Mouse (Mus musculus): ENCODE results near the gene Ssc5d. TPM values are rescaled to one million over a fixed set of nuclear protein-coding genes. Genes with fewer than 3 reads are reported as not detected.

The Ssc5d gene
- polyA plus RNA-seq, 1 experiment: 29.8 TPM

GRCm38 (mm10) chr7:4924891-4925301 is 689 bp upstream of the Ssc5d start:
- Histone ChIP-seq H3K27ac (ENCODE audit: insufficient read depth, low read length) (peak overlapping the region; percentile 97), H3K4me1 (ENCODE audit: control insufficient read depth, insufficient read depth, low read length) (peaks cover 18% of the 10 kb centered on the region; the same call in 1 of the 2 replicates), H3K4me3 (ENCODE audit: insufficient read depth, low read length) (no peak overlapping the region)
- TF ChIP-seq POLR2A (IDR thresholded peaks at IDR 0.05; ENCODE audit: low read depth, low read length): peak; percentile 66
- TF ChIP-seq CTCF (IDR thresholded peaks at IDR 0.05; ENCODE audit: borderline replicate concordance, insufficient read depth, low read length): no peak

DNA sequence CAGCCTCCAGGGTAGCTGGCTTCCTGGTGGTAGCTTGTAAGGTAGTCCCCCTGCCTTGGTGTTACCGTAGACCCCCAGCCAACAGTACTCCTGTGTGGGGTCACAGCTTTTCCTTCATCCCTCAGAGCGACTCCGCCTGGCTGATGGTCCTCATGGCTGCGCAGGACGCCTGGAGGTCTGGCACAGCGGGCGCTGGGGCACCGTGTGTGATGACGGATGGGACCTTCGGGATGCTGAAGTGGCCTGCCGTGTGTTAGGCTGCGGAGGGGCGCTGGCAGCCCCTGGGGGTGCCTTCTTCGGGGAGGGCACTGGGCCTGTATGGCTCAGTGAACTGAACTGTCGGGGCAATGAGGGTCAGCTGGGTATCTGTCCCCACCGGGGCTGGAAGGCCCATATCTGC is 1.3 kb downstream of the Ssc5d start:
- peaks cover 18% of the 10 kb centered on the region; the same call in 1 of the 2 replicates for H3K4me1 ChIP-seq (ENCODE audit: control insufficient read depth, insufficient read depth, low read length)
- H3K4me3 ChIP-seq (ENCODE audit: insufficient read depth, low read length): no peak overlapping the region
- no peak overlapping the region for H3K27ac ChIP-seq (ENCODE audit: insufficient read depth, low read length)
- TF ChIP-seq POLR2A (IDR thresholded peaks at IDR 0.05; ENCODE audit: low read depth, low read length) (no peak), CTCF (IDR thresholded peaks at IDR 0.05; ENCODE audit: borderline replicate concordance, insufficient read depth, low read length) (no peak)

GRCm38 (mm10) chr7:4927711-4928110 is 2.1 kb downstream of the Ssc5d start:
- Histone ChIP-seq H3K27ac (ENCODE audit: insufficient read depth, low read length) (no peak overlapping the region), H3K4me3 (ENCODE audit: insufficient read depth, low read length) (no peak overlapping the region), H3K4me1 (ENCODE audit: control insufficient read depth, insufficient read depth, low read length) (peaks cover 18% of the 10 kb centered on the region; the same call in 1 of the 2 replicates)
- TF ChIP-seq POLR2A (IDR thresholded peaks at IDR 0.05; ENCODE audit: low read depth, low read length) (no peak), CTCF (IDR thresholded peaks at IDR 0.05; ENCODE audit: borderline replicate concordance, insufficient read depth, low read length) (no peak)

DNA sequence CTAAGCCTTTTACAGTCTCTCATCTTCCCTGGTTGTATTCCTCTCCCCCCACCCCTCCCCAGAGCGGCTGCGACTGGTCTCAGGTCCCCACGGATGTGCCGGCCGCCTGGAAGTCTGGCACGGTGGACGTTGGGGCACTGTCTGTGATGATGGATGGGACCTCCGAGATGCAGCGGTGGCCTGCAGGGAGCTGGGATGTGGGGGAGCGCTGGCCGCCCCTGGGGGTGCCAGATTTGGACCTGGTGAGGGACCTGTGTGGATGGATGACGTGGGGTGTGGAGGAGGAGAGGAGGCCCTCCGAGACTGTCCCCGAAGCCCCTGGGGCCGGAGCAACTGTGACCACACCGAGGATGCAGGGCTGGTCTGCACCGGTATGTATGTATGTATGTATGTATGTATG is 2.7 kb downstream of the Ssc5d start:
- Histone ChIP-seq H3K4me3 (ENCODE audit: insufficient read depth, low read length) (no peak overlapping the region), H3K27ac (ENCODE audit: insufficient read depth, low read length) (no peak overlapping the region), H3K4me1 (ENCODE audit: control insufficient read depth, insufficient read depth, low read length) (peaks cover 14% of the 10 kb centered on the region; the same call in 1 of the 2 replicates)
- TF ChIP-seq POLR2A (IDR thresholded peaks at IDR 0.05; ENCODE audit: low read depth, low read length): no peak
- TF ChIP-seq CTCF (IDR thresholded peaks at IDR 0.05; ENCODE audit: borderline replicate concordance, insufficient read depth, low read length): no peak

GRCm38 (mm10) chr7:4933103-4933502 is 7.5 kb downstream of the Ssc5d start:
- TF ChIP-seq CTCF (IDR thresholded peaks at IDR 0.05; ENCODE audit: borderline replicate concordance, insufficient read depth, low read length) (no peak), POLR2A (IDR thresholded peaks at IDR 0.05; ENCODE audit: low read depth, low read length) (no peak)
- Histone ChIP-seq H3K27ac (ENCODE audit: insufficient read depth, low read length) (no peak overlapping the region), H3K4me3 (ENCODE audit: insufficient read depth, low read length) (no peak overlapping the region), H3K4me1 (ENCODE audit: control insufficient read depth, insufficient read depth, low read length) (no peaks in the 10 kb centered on the region)

DNA sequence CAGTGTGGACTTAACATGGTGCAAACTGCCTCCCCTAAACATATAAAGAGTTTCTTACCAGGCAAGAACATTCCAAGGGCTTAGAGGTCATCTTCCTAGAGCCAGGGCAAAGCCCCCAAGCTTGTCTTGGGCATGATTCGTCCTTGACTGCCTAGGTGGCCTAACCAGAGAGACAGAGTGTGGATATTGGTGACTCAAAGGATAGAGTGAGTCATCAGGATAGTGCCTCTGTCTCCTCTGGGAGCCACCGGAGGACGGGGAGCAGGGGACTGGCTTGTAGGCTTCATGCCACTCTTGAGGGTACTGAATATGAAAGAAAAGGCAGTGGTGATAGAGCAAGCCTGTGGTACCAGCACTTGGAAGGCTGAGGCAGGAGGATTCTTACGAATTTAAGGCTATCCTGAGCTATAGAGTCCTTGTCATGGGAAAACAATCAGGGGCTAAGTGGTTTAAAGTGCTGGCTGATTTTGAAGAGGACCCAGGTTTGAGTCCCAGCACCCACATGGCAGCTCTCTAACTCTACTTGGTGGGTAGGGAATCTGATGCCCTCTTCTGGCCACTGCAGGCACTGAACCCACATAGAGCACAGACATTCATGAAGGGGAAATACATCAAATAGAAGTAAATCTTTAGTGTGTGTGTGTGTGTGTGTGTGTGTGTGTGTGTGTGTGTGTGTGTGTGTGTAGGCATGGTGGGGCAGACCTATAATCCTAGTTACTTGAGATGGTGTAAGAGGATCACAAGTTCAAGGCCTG is 8.8 kb downstream of the Ssc5d start:
- H3K4me3 ChIP-seq (ENCODE audit: insufficient read depth, low read length): no peak overlapping the region
- H3K4me1 ChIP-seq (ENCODE audit: control insufficient read depth, insufficient read depth, low read length): no peaks in the 10 kb centered on the region
- TF ChIP-seq CTCF (IDR thresholded peaks at IDR 0.05; ENCODE audit: borderline replicate concordance, insufficient read depth, low read length) (no peak), POLR2A (IDR thresholded peaks at IDR 0.05; ENCODE audit: low read depth, low read length) (no peak)
- H3K27ac ChIP-seq (ENCODE audit: insufficient read depth, low read length): no peak overlapping the region

GRCm38 (mm10) chr7:4936832-4937231 is 11.2 kb downstream of the Ssc5d start:
- H3K4me3 ChIP-seq (ENCODE audit: insufficient read depth, low read length): no peak overlapping the region
- no peaks in the 10 kb centered on the region for H3K4me1 ChIP-seq (ENCODE audit: control insufficient read depth, insufficient read depth, low read length)
- TF ChIP-seq CTCF (IDR thresholded peaks at IDR 0.05; ENCODE audit: borderline replicate concordance, insufficient read depth, low read length): no peak
- no peak for TF ChIP-seq POLR2A (IDR thresholded peaks at IDR 0.05; ENCODE audit: low read depth, low read length)
- H3K27ac ChIP-seq (ENCODE audit: insufficient read depth, low read length): no peak overlapping the region

DNA sequence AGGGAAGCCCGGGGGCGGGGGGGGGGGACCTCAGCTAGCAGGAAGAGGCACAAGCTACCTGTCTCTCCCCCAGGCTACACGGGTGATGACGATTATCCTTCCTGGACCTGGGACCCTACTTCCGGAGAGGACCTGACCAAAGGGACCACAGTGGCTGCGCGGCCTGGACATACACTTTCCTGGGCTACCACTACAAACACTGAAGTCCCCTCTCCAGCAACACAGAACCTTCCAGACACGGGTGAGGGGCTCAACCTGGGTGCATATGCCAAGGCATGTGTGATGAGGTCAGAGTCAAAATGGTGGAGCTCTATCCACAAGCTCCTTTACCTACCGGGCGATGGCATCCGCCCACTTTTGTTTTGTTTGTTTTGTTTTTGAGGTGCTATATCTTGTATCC is 11.8 kb downstream of the Ssc5d start:
- H3K27ac ChIP-seq (ENCODE audit: insufficient read depth, low read length): no peak overlapping the region
- TF ChIP-seq POLR2A (IDR thresholded peaks at IDR 0.05; ENCODE audit: low read depth, low read length): no peak
- TF ChIP-seq CTCF (IDR thresholded peaks at IDR 0.05; ENCODE audit: borderline replicate concordance, insufficient read depth, low read length): no peak
- H3K4me1 ChIP-seq (ENCODE audit: control insufficient read depth, insufficient read depth, low read length): no peaks in the 10 kb centered on the region
- H3K4me3 ChIP-seq (ENCODE audit: insufficient read depth, low read length): no peak overlapping the region

GRCm38 (mm10) chr7:4938456-4938855 is 12.9 kb downstream of the Ssc5d start:
- H3K4me3 ChIP-seq (ENCODE audit: insufficient read depth, low read length): no peak overlapping the region
- TF ChIP-seq POLR2A (IDR thresholded peaks at IDR 0.05; ENCODE audit: low read depth, low read length): no peak
- TF ChIP-seq CTCF (IDR thresholded peaks at IDR 0.05; ENCODE audit: borderline replicate concordance, insufficient read depth, low read length): peak; percentile 82
- H3K4me1 ChIP-seq (ENCODE audit: control insufficient read depth, insufficient read depth, low read length): no peaks in the 10 kb centered on the region
- no peak overlapping the region for H3K27ac ChIP-seq (ENCODE audit: insufficient read depth, low read length)

DNA sequence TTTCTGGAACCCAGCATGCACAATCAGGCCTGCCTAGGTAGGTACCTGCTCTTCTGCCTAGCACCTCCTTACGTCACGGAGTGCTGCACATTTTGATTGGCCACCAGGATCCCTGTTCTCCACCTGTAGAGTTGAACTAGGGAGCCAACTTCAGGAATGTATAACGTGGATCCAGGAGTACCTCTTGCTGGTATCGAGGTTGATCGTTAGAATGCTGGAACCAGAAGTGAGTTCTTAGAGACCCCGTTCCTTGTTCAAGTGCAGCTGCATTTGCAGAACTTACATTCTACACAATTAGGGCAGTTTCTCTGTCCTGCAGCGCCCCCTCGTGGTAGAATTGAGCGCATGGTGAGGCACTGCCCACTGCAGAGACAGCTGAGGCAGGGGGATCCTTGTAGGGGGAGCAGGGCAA is 14.5 kb downstream of the Ssc5d start:
- TF ChIP-seq POLR2A (IDR thresholded peaks at IDR 0.05; ENCODE audit: low read depth, low read length) (no peak), CTCF (IDR thresholded peaks at IDR 0.05; ENCODE audit: borderline replicate concordance, insufficient read depth, low read length) (peak; percentile 85)
- Histone ChIP-seq H3K27ac (ENCODE audit: insufficient read depth, low read length) (no peak overlapping the region), H3K4me1 (ENCODE audit: control insufficient read depth, insufficient read depth, low read length) (no peaks in the 10 kb centered on the region), H3K4me3 (ENCODE audit: insufficient read depth, low read length) (no peak overlapping the region)
